Mouse (Mus musculus): ENCODE data around the gene Btg3. TPM values are rescaled to one million over a fixed set of nuclear protein-coding genes. Genes with fewer than 3 reads are reported as not detected.

Btg3 gene
- polyA plus RNA-seq (2014; fragmentation: Illumina TruSeq; extraction: RNeasy Lipid Tissue Mini Kit (QIAGEN cat#74804); ENCODE audit: low read depth, low replicate concordance) = 8.4 TPM

DNA sequence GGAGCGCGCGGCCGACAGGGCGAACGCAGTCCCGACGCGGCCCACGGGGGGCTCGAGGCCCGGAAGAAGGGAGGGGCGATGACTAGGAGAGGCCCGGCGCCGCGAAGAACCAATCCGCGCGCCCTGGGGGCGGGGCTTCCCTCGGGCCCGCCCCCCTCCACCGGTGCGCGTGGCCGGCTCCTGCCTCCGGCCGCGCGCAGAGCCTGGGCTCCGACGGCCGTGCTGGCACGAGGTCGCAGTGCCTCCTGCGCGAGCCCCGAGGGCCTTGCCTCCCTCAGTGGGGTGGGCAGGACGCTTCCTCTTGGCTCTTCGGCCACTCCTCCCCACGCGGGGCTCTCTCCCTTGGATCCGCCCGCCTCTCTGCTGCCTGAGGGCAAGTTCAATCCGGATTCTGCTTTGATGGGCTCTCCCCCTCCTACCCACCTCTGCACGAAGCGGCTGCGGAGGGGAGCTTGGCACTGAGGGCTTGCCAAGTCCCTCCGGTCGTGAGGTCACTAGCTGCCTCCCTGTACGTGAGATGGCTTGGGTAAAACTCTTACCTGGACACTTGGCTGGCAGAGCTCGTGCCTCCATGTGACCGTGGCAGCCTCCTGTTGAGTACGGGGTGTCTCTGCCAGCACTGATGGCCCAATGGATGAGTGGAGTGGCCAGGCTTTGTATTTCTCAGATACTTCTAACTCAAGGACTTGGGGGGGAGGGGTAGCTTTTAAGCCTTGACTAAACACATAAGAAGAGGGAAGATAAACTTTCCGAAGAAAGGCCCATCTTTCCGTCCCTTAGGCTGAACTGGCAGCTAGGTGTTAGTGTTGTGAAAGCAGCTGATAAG is at the start of gene Btg3:
Btg3 (minus strand) TSS at position 448 of the 826 bp plus-strand sequence.

DNA sequence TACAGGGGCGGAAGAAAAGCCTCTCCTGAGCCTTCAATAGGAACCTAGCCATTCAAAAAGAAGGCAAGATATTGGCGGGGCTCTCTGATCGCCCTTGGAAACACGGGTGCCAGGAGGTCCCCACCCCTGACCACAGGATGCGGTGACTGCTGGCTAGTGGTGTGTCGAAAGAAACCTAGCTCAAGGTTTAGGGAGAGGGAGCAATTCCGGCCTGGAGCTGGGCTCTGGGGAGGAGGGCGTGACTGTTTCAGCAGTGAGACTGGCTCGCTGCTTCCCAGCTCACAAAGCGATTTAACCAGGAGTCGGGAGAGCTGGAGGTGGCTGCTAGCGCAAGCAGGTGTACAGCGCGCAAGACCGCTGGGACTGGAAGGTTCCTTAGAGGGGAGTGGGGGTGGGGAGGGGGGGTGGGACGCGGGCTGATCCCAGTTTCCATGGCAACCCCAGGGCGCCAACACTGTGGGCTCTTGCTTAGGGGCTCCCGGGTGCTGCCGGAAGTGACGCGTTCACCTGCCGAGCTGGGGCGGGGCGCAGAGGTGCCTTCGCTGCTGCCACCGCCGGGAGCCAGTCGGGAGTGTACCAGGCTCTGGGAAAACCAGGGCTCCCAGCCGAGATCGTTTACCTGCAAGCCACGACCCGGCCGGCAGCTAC is 75.7 kb downstream of the Btg3 start, which contains the start of gene Cxadr:
Cxadr (plus strand) TSS at position 307 of the 648 bp plus-strand sequence.

Other genes starting within 250 kb of the Btg3 start
- 64.8 TPM for gene Cxadr, start 75.7 kb downstream of the Btg3 start, polyA plus RNA-seq (2014; fragmentation: Illumina TruSeq; extraction: RNeasy Lipid Tissue Mini Kit (QIAGEN cat#74804); ENCODE audit: low read depth, low replicate concordance)
- 6.1 TPM for gene D16Ertd472e, start 199.5 kb upstream of the Btg3 start, polyA plus RNA-seq (2014; fragmentation: Illumina TruSeq; extraction: RNeasy Lipid Tissue Mini Kit (QIAGEN cat#74804); ENCODE audit: low read depth, low replicate concordance)